Mouse (Mus musculus) MEL (cell line): Measurements from ENCODE around the gene Taf9. TPM values are rescaled to one million over a fixed set of nuclear protein-coding genes. Genes with fewer than 3 reads are reported as not detected.

Experiments
- DNase-seq: peaks from one replicate; pipeline ENCODE4 v3.0.0; 2011; ENCODE audit warnings: low read depth, low spot score
- H3K27ac ChIP-seq: 2 replicates; pipeline ENCODE4 v1.5.1; 2012; ENCODE audit warnings: low read depth, mild to moderate bottlenecking, control low read depth, low read length, moderate library complexity; ENCODE audit not compliant: control insufficient read depth
- H3K27me3 ChIP-seq, 2 experiments: fragments of 150-350 bp in 1 of 2; sonication (generic) in 1 of 2; 2 replicates each; pipeline ENCODE4 v1.6.1; 2012; ENCODE audit warnings: low read length in 2 of 2, mild to moderate bottlenecking in 2 of 2, improper control_type of control experiment in 1 of 2, moderate library complexity in 1 of 2; ENCODE audit not compliant: insufficient read depth in 2 of 2, control insufficient read depth in 1 of 2
- H3K36me3 ChIP-seq, 2 experiments: 2 replicates each; pipeline ENCODE4 v1.6.1; 2012 to 2014; ENCODE audit warnings: low read length in 2 of 2, improper control_type of control experiment in 1 of 2, inconsistent platforms in 1 of 2, mild to moderate bottlenecking in 1 of 2; ENCODE audit not compliant: insufficient read depth in 2 of 2, control insufficient read depth in 1 of 2
- H3K4me1 ChIP-seq, 2 experiments: fragments of 150-350 bp in 1 of 2; sonication (generic) in 1 of 2; 2 replicates each; pipeline ENCODE4 v1.6.1; 2012; ENCODE audit warnings: low read length in 2 of 2, improper control_type of control experiment in 1 of 2, mild to moderate bottlenecking in 1 of 2; ENCODE audit not compliant: insufficient read depth in 2 of 2, control insufficient read depth in 1 of 2
- H3K4me3 ChIP-seq, 2 experiments: fragments of 150-350 bp in 1 of 2; sonication (generic) in 1 of 2; 2 replicates each; pipeline ENCODE4 v1.5.1; 2012; ENCODE audit warnings: low read depth in 2 of 2, low read length in 2 of 2, mild to moderate bottlenecking in 2 of 2, moderate library complexity in 2 of 2, control low read depth in 1 of 2, improper control_type of control experiment in 1 of 2; ENCODE audit not compliant: control insufficient read depth in 1 of 2, insufficient read depth in 1 of 2
- H3K79me2 ChIP-seq: 2 replicates; pipeline ENCODE4 v1.6.1; 2012; ENCODE audit warnings: mild to moderate bottlenecking, low read length, moderate library complexity; ENCODE audit not compliant: control insufficient read depth, poor library complexity, insufficient read depth
- H3K9ac ChIP-seq: 2 replicates; pipeline ENCODE4 v1.6.1; 2012; ENCODE audit warnings: low read depth, mild to moderate bottlenecking, control low read depth, low read length, moderate library complexity; ENCODE audit not compliant: control insufficient read depth, poor library complexity, severe bottlenecking
- H3K9me3 ChIP-seq: fragments of 150-350 bp; sonication (generic); replicated peaks from 2 replicates; pipeline ENCODE4 v1.6.1; 2012; ENCODE audit warnings: mild to moderate bottlenecking, low read length, improper control_type of control experiment, moderate library complexity; ENCODE audit not compliant: insufficient read depth
- BHLHE40 ChIP-seq: IDR thresholded peaks from 2 replicates; pipeline ENCODE4 v1.6.1; 2012; ENCODE audit warnings: low read depth, mild to moderate bottlenecking, inconsistent platforms, low read length, improper control_type of control experiment, borderline replicate concordance
- CHD1 ChIP-seq: IDR thresholded peaks from 2 replicates; pipeline ENCODE4 v1.6.1; 2012; ENCODE audit warnings: low read depth, mild to moderate bottlenecking, inconsistent platforms, low read length, improper control_type of control experiment
- CTCF ChIP-seq, 3 experiments: IDR thresholded peaks in 2 of 3; conservative IDR thresholded peaks in 1 of 3; 2 replicates each; pipeline ENCODE4 v1.5.1; 2011 to 2012; ENCODE audit warnings: low read length in 3 of 3, low read depth in 2 of 3, mild to moderate bottlenecking in 2 of 3, improper control_type of control experiment in 1 of 3, inconsistent platforms in 1 of 3, mixed read lengths in 1 of 3, moderate library complexity in 1 of 3; ENCODE audit not compliant: control insufficient read depth in 1 of 3, insufficient read depth in 1 of 3, poor library complexity in 1 of 3, severe bottlenecking in 1 of 3
- E2F4 ChIP-seq: IDR thresholded peaks from 2 replicates; pipeline ENCODE4 v1.6.1; 2011; ENCODE audit warnings: low read depth, low read length, improper control_type of control experiment, borderline replicate concordance
- ELF1 ChIP-seq: IDR thresholded peaks from 2 replicates; pipeline ENCODE4 v1.6.1; 2014; ENCODE audit warnings: low read depth, mild to moderate bottlenecking, inconsistent platforms, low read length, improper control_type of control experiment, moderate library complexity
- ETS1 ChIP-seq: IDR thresholded peaks from 2 replicates; pipeline ENCODE4 v1.6.1; 2012; ENCODE audit warnings: low read depth, mild to moderate bottlenecking, inconsistent platforms, low read length, improper control_type of control experiment, moderate library complexity
- GATA1 ChIP-seq: IDR thresholded peaks from 2 replicates; pipeline ENCODE4 v1.6.1; 2011; ENCODE audit warnings: low read depth, low read length, improper control_type of control experiment
- HCFC1 ChIP-seq: IDR thresholded peaks from 2 replicates; pipeline ENCODE4 v1.6.1; 2012; ENCODE audit warnings: low read depth, mild to moderate bottlenecking, inconsistent platforms, low read length, improper control_type of control experiment, moderate library complexity
- JUND ChIP-seq: IDR thresholded peaks from 2 replicates; pipeline ENCODE4 v1.6.1; 2011; ENCODE audit warnings: low read depth, mild to moderate bottlenecking, improper control_type of control experiment, low read length
- KAT2A ChIP-seq: conservative IDR thresholded peaks from 2 replicates; pipeline ENCODE4 v1.6.1; 2012; ENCODE audit warnings: low read depth, low read length, improper control_type of control experiment, inconsistent platforms
- MAFK ChIP-seq: IDR thresholded peaks from 2 replicates; pipeline ENCODE4 v1.6.1; 2011; ENCODE audit warnings: low read depth, mild to moderate bottlenecking, low read length, improper control_type of control experiment, borderline replicate concordance
- MAX ChIP-seq: IDR thresholded peaks from 2 replicates; pipeline ENCODE4 v1.6.1; 2011; ENCODE audit warnings: low read length, improper control_type of control experiment
- MAZ ChIP-seq: IDR thresholded peaks from 2 replicates; pipeline ENCODE4 v1.6.1; 2012; ENCODE audit warnings: low read depth, mild to moderate bottlenecking, inconsistent platforms, low read length, improper control_type of control experiment
- MEF2A ChIP-seq: IDR thresholded peaks from 2 replicates; pipeline ENCODE4 v1.6.1; 2014; ENCODE audit warnings: low read depth, mild to moderate bottlenecking, inconsistent platforms, low read length, improper control_type of control experiment; ENCODE audit not compliant: poor library complexity, insufficient replicate concordance, severe bottlenecking; ENCODE audit errors: extremely low read depth
- MXI1 ChIP-seq: IDR thresholded peaks from 2 replicates; pipeline ENCODE4 v1.6.1; 2011; ENCODE audit warnings: mild to moderate bottlenecking, low read depth, low read length, improper control_type of control experiment
- MYB ChIP-seq: IDR thresholded peaks from 2 replicates; pipeline ENCODE4 v1.6.1; 2011; ENCODE audit warnings: mild to moderate bottlenecking, low read depth, low read length, improper control_type of control experiment
- MYC ChIP-seq: IDR thresholded peaks from 2 replicates; pipeline ENCODE4 v1.6.1; 2011; ENCODE audit warnings: low read depth, mild to moderate bottlenecking, low read length, improper control_type of control experiment, moderate library complexity
- NELFE ChIP-seq: IDR thresholded peaks from 2 replicates; pipeline ENCODE4 v1.6.1; 2011; ENCODE audit warnings: low read depth, low read length, improper control_type of control experiment
- NRF1 ChIP-seq: IDR thresholded peaks from 2 replicates; pipeline ENCODE4 v1.6.1; 2014; ENCODE audit warnings: low read depth, mild to moderate bottlenecking, inconsistent platforms, low read length, improper control_type of control experiment, moderate library complexity; ENCODE audit not compliant: poor library complexity, insufficient read depth, severe bottlenecking
- POLR2A ChIP-seq, 2 experiments: IDR thresholded peaks; 2 replicates each; pipeline ENCODE4 v1.6.1; 2011 to 2012; ENCODE audit warnings: low read length in 2 of 2, mild to moderate bottlenecking in 2 of 2, control low read depth in 1 of 2, improper control_type of control experiment in 1 of 2, low read depth in 1 of 2, moderate library complexity in 1 of 2; ENCODE audit not compliant: control insufficient read depth in 1 of 2, insufficient read depth in 1 of 2, poor library complexity in 1 of 2
- POLR2AphosphoS2 ChIP-seq: IDR thresholded peaks from 2 replicates; pipeline ENCODE4 v1.6.1; 2011; ENCODE audit warnings: low read length, improper control_type of control experiment
- POLR2AphosphoS5 ChIP-seq: IDR thresholded peaks from 2 replicates; pipeline ENCODE4 v1.6.1; 2012; ENCODE audit warnings: low read depth, borderline replicate concordance, mild to moderate bottlenecking, inconsistent platforms, low read length, moderate library complexity, mixed read lengths
- RCOR1 ChIP-seq: IDR thresholded peaks from 2 replicates; pipeline ENCODE4 v1.6.1; 2012; ENCODE audit warnings: low read depth, mild to moderate bottlenecking, inconsistent platforms, low read length, improper control_type of control experiment
- SIN3A ChIP-seq: IDR thresholded peaks from 2 replicates; pipeline ENCODE4 v1.6.1; 2012; ENCODE audit warnings: low read length, improper control_type of control experiment, inconsistent platforms
- SMC3 ChIP-seq: IDR thresholded peaks from 2 replicates; pipeline ENCODE4 v1.6.1; 2011; ENCODE audit warnings: low read depth, low read length, improper control_type of control experiment
- TAL1 ChIP-seq: IDR thresholded peaks from 2 replicates; pipeline ENCODE4 v1.6.1; 2012; ENCODE audit warnings: mild to moderate bottlenecking, inconsistent platforms, low read length, moderate library complexity, mixed read lengths
- TBP ChIP-seq: IDR thresholded peaks from 2 replicates; pipeline ENCODE4 v1.8.0; 2011; ENCODE audit warnings: low read depth, low read length, improper control_type of control experiment
- TCF12 ChIP-seq: IDR thresholded peaks from 2 replicates; pipeline ENCODE4 v1.6.1; 2014; ENCODE audit warnings: low read depth, mild to moderate bottlenecking, inconsistent platforms, low read length, improper control_type of control experiment, moderate library complexity
- UBTF ChIP-seq: IDR thresholded peaks from 2 replicates; pipeline ENCODE4 v1.6.1; 2012; ENCODE audit warnings: low read depth, mild to moderate bottlenecking, inconsistent platforms, low read length, improper control_type of control experiment, moderate library complexity, borderline replicate concordance; ENCODE audit not compliant: insufficient read depth
- USF1 ChIP-seq: IDR thresholded peaks from 2 replicates; pipeline ENCODE4 v1.6.1; 2014; ENCODE audit warnings: low read depth, mild to moderate bottlenecking, inconsistent platforms, low read length, improper control_type of control experiment, moderate library complexity
- USF2 ChIP-seq, 2 experiments: IDR thresholded peaks; 2 replicates each; pipeline ENCODE4 v1.6.1; 2011 to 2012; ENCODE audit warnings: improper control_type of control experiment in 2 of 2, low read length in 2 of 2, borderline replicate concordance in 1 of 2, inconsistent platforms in 1 of 2, low read depth in 1 of 2, mild to moderate bottlenecking in 1 of 2; ENCODE audit not compliant: insufficient read depth in 1 of 2
- ZC3H11A ChIP-seq: IDR thresholded peaks from 2 replicates; pipeline ENCODE4 v1.6.1; 2012; ENCODE audit warnings: low read depth, mild to moderate bottlenecking, inconsistent platforms, low read length, improper control_type of control experiment
- ZKSCAN1 ChIP-seq: IDR thresholded peaks from 2 replicates; pipeline ENCODE4 v1.6.1; 2012; ENCODE audit warnings: low read depth, mild to moderate bottlenecking, inconsistent platforms, low read length, improper control_type of control experiment, moderate library complexity
- ZMIZ1 ChIP-seq: IDR thresholded peaks from 2 replicates; pipeline ENCODE4 v1.6.1; 2012; ENCODE audit warnings: low read depth, mild to moderate bottlenecking, inconsistent platforms, low read length, improper control_type of control experiment, moderate library complexity
- polyA plus RNA-seq, 2 experiments: library from polyadenylated mRNA; stranded (reverse) in 1 of 2; unstranded in 1 of 2; fragments of >175 nt in 1 of 2; fragments of >200 nt in 1 of 2; gene quantifications; 2 replicates each; pipeline versions ENCODE4 v1.2.1 to v1.2.4; 2012; ENCODE audit warnings: low replicate concordance in 2 of 2, low read depth in 1 of 2; ENCODE audit not compliant: insufficient read length in 2 of 2, insufficient read depth in 1 of 2, missing spikeins in 1 of 2
- total RNA-seq: library from RNA; depleted of rRNA; stranded (reverse); fragments of 300-350 nt; gene quantifications from 2 replicates; pipeline ENCODE4 v1.2.3, GENCODE M21; 2012

The Taf9 gene
- total and polyA plus RNA-seq, 3 experiments = 19.8 to 38.5 TPM; not detected in 1

- H3K9me3 ChIP-seq = no peaks in the 10 kb centered on the region
- H3K27me3 ChIP-seq = no peaks in the 10 kb centered on the region
- peaks cover 7 to 15% of the 10 kb centered on the region in 2 experiments for H3K36me3 ChIP-seq
- H3K4me1 ChIP-seq = peaks cover 0 to 3% of the 10 kb centered on the region in 2 experiments; a peak in 2 of 4 replicates
- peak within 1 kb of the TSS; percentile 96 for H3K9ac ChIP-seq
- peak within 1 kb of the TSS; percentile 91 for H3K27ac ChIP-seq
- peaks cover 35% of the 10 kb centered on the region for H3K79me2 ChIP-seq
- peak within 1 kb of the TSS; percentile 81 to 83 for H3K4me3 ChIP-seq
- peak; percentile 97 for DNase-seq
- TF ChIP-seq CTCF (IDR thresholded peaks at IDR 0.05 in 2 of 3, conservative IDR thresholded peaks at IDR 0.05 in 1 of 3; ENCODE audit: control insufficient read depth in 1 of 3, insufficient read depth in 1 of 3, low read depth in 2 of 3, low read length in 3 of 3, poor library complexity in 1 of 3, severe bottlenecking in 1 of 3) = peak in 1 of 3 experiments; percentile 12; a peak in 1 of 6 replicates
- TF ChIP-seq USF2 (IDR thresholded peaks at IDR 0.05; ENCODE audit: borderline replicate concordance in 1 of 2, insufficient read depth in 1 of 2, low read depth in 1 of 2, low read length in 2 of 2) = no peak
- no peak for TF ChIP-seq JUND
- TF ChIP-seq BHLHE40 = no peak; the same call in 1 of the 2 replicates
- TF ChIP-seq SMC3 = no peak
- TF ChIP-seq MYB = 0 out of 2 replicates have a peak, but pooled peaks have one; percentile 34
- TF ChIP-seq MEF2A = no peak
- TF ChIP-seq HCFC1 = peak; percentile 94
- TF ChIP-seq NRF1 = 0 out of 2 replicates have a peak, but pooled peaks have one; percentile 31
- peak; percentile 86 for TF ChIP-seq SIN3A
- TF ChIP-seq ZC3H11A = no peak
- no peak for TF ChIP-seq POLR2AphosphoS5
- TF ChIP-seq CHD1 = no peak
- peak; percentile 19; the same call in 1 of the 2 replicates for TF ChIP-seq USF1
- TF ChIP-seq TCF12 = peak; percentile 50; the same call in 1 of the 2 replicates
- TF ChIP-seq ETS1 = no peak; the same call in 1 of the 2 replicates
- TF ChIP-seq ZKSCAN1 = no peak
- peak; percentile 10; the same call in 1 of the 2 replicates for TF ChIP-seq TBP
- TF ChIP-seq POLR2AphosphoS2 = peak; percentile 56; the same call in 1 of the 2 replicates
- TF ChIP-seq UBTF = no peak
- TF ChIP-seq GATA1 = peak; percentile 72; the same call in 1 of the 2 replicates
- TF ChIP-seq RCOR1 = no peak
- TF ChIP-seq KAT2A = peak; percentile 90
- peak; percentile 25 to 79; a peak in 1 of 4 replicates for TF ChIP-seq POLR2A (IDR thresholded peaks at IDR 0.05; ENCODE audit: control insufficient read depth in 1 of 2, insufficient read depth in 1 of 2, low read depth in 1 of 2, low read length in 2 of 2, poor library complexity in 1 of 2)
- TF ChIP-seq MAFK = no peak
- TF ChIP-seq ZMIZ1 = peak; percentile 24; the same call in 1 of the 2 replicates
- peak; percentile 57 for TF ChIP-seq MXI1
- TF ChIP-seq MYC = 0 out of 2 replicates have a peak, but pooled peaks have one; percentile 2
- TF ChIP-seq NELFE = peak; percentile 59
- peak; percentile 99 for TF ChIP-seq MAX
- no peak for TF ChIP-seq E2F4
- TF ChIP-seq TAL1 = no peak
- peak; percentile 74; the same call in 1 of the 2 replicates for TF ChIP-seq ELF1
- TF ChIP-seq MAZ = peak; percentile 100
These were observed 585 bp upstream of the Taf9 start, which contains the start of the genes Ak6 and Rad17 for GRCm38 (mm10) chr13:100650550-100651438. Gene Ak6, plus strand, starts transcription at chr13:100650979. Gene Rad17, minus strand, starts transcription at chr13:100651051.
